Mouse (Mus musculus) kidney, postnatal 14 days (tissue): ENCODE results near the gene Elavl4.

Source experiments
- DNase-seq: peaks from one replicate; pipeline ENCODE4 v3.0.0; 2022; ENCODE audit warnings: mixed read lengths

Elavl4 gene

DNA sequence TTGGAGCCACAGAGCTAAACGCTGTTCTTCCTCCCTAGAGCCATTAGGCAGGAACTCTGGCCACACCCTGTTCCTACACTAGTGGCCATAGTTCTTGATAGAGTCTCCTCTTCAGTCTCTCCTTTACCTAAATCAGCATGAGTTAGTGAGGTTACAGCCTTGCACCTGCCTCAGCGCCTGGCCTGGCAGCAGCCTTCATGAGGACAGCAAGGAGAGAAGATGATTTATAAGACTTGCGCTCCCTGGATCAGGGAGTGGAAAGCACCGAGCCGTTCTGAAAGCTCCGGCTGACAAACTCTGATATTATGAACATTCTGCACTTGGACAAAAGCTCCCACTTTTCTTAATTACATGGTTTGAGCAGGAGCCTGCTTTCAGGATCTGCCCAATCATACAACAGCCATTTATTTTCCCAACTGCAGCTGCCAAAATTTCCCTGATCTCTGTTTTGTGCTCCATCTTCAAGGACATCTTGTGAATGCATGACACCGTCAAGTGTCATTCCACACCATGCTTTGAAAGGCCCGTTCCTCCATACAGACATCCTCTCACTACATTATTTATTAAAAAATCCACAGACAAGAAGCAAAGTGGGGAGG is 87.3 kb downstream of the Elavl4 start:
- DNase-seq = no peak

DNA sequence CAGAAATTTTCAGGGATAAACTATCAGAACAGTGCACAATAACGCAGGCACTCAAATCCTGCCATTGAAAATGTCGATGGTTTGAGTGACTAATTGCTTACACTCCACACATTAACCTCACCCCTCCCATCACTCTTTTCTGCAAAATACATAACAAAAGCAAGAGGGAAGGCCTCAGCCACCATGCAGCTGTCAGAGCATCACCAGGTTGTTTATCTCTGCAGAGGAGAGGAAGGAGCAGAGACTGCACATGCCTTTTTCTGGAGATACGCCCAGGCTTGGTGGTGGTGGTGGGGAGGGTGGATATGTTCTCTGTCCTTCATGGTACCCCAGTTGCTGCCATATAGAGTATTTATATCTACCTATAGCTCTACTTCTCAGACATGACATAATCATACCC is 94.3 kb downstream of the Elavl4 start:
- no peak for DNase-seq

DNA sequence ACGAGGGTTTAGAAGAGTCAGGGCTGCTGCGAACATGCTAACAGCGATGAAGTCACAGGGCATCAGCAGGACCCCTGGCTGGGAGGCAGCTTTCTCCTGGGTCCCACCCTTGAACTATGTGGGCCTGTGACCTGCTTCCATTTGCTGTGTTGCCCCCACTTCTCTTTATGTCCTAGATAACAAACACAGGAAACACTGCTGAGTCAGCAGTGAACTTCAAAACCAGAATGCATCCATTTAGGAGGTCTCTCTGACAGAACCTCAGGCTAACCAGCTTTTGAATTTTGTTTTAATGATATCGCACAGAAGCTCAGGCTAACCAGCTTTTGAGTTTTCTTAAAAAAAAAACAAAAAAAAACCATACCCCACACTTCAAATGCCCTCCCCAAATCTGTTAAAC is 96.1 kb downstream of the Elavl4 start:
- DNase-seq = no peak

DNA sequence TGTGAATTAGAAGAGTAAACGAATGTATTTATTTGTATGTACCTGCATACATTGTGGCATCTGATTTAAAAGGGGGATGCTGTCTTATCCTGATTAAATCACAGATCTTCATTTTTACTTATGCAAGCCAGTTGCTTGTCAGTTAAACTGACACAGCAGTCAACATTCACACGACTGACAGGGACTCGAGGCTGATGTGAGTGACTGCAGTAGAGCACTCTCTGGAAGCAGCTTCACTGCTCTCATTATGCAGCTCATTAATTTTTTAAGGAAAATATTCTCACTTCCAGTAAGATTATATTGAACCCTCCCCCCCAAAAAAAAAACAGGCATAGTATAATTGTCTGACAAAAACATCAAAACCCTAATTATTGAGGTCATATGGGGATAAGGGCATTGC is 101.7 kb downstream of the Elavl4 start:
- no peak for DNase-seq

DNA sequence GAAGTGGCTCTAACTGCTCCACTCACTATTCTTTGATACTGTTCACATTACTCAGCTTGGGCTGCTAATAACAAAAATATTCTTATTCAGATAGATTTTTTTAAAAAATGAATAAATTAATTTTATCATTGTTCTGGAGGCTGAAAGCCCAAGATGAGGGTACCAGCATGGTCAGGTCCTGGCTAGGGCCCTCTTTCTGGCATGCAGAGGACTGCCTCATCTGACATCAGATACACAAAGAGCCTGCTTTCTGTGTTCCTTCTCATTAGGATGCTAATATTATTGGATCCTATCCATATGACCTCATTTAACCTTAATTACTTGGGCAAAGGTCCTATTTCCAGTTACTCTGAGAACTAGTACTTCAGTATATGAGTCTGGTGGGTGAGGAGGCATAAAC is 108.8 kb downstream of the Elavl4 start:
- no peak for DNase-seq

DNA sequence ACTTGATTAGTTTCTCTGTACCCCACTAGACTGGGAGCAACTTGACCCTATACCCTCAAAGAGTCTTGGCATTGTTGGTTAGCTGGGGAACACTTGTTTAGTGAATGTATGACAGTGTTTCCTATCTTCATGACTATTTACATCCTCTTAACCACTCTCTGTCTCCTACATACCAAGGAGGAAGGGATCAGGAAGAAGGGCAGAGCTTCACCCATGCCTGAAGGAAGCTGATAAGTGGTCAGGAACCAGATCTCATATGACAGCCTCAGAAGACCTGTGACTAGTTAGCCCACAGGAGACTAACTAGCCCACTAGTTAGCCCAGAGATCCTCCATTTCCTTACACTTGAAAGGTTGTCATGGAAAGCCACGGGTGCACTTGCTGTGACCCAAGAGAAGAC is 117.2 kb downstream of the Elavl4 start:
- DNase-seq = no peak

DNA sequence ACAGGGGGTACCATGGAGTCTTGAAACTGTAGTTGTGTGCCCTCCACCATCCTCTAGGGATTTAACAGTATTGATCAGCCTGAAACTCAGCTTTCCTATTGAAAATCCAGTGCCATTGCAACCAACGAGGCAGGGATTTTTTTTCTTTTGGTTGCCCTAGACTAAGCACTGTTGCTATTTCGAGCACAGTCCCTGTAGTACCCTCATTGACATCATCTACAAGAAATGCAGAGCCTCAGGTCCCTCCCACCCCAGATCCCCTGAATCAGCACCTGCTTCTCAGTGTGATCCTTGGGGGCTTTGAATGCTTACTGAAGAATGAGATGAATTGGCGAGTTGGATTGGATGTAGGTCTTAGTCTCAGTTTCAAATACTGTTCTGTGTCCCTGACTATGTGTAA is 119.4 kb downstream of the Elavl4 start:
- DNase-seq = no peak

DNA sequence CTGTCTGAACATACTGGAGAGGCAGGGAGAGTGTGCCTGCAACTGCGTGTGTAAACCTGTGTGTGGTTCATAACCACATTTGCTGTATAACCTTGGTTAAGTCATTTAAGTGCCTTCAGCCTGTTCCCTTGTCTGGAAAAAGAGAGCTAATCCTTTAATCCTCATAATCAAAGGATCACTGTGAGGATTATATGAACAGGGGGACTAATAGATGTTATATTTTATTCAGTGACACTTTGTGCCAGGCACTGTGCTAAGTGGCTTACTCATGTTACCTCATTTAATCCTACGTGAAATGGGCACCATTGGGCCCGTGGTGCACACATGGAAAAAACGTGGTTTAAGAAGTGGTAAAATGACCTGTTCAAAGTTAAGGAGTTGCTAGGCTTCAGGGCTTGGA is 119.9 kb downstream of the Elavl4 start:
- no peak for DNase-seq

DNA sequence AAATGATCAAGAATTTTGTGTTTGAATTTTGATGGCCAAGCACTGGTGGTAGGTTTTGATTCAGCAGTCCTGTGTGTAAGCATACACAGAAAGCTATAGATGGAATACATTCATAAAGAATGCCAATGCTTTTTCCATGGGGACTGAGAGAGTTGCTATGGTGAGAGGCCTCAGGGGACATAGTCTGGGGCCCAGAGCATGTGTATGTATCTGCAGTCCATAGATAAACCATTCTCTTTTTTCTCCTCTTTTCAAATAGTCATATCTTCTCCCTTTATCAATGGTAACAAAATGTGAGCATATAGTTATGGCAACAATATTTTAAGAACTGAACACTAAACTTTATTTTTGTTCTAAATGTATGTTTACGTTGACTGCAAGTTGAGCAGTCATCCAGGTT is 122.1 kb downstream of the Elavl4 start:
- DNase-seq = no peak

DNA sequence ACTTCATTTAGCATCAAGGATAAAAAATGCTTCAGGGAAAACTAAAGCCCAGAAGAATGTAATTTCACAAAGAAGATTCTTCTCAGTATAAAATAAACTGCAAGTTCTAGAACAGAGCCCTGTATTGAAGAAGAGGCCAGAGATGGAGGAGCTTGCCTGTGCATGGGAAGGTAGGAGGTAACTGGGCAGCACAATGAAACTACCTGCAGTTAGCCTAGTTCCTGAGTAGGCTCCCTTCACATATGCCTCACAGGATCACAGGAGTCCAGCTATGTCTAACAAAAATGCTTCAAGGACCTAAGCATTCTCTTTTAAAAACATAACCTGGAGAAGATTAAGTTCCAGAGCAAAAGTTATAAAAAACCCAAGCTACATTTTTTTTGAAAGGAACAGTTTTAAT is 122.5 kb downstream of the Elavl4 start:
- no peak for DNase-seq

DNA sequence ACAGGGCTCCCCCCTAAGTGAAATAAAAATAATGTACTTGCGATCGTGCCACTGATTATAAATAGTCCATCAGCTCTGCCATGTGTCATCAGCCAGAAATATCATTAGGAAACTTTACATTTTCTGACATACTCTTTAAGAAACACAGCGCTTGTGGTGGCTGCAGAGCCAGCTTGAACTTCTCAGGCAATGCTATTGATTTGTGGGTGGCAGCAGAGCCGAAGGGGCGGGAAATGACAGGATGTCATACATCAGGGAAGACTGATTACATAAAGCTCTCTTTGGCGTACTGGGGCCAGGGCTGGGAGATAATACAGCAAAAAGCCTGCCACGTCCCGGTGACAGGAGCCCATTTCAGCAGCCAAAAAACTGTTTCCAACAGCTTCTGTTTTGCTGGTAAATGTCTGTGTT is 124.1 kb downstream of the Elavl4 start:
- DNase-seq = no peak

DNA sequence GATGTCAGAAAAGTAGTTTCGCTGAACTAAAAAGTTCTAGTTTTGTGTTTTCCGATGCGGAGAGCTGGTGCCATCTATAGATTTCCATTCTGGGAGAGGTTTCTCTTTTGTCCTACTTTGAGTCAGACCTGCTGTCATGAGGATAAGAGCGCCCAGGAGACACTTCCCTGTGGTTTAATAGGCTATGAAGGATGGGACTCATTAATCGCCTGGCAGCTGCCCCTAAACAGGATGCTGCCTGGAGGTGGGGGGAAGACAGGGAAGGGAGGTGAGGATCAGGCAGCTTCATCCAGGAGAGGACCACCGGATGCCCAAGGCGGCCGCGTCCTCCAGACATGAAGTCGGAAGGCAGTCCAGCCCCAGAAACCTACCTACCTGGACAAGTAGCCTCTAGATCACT is 126.2 kb downstream of the Elavl4 start:
- DNase-seq = no peak

DNA sequence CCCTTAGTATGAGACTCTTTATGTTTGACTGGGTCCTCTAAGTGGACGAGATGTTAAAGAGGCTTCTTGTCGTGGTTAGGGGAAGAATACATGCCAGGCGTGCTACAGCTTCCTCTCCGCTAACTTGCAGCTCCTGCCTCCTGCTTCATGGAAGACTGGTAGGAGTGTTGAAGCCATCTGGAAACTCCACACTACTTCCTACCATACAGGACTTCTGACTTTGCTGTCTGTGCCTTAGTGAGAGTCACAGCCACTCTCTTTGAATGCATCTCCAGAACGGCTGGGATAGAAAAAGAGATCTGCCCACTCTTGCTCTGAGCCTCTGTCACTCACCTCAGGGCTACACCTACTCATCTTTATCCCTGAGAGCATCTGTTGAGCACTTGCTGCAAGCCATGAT is 132.9 kb downstream of the Elavl4 start:
- DNase-seq = no peak

DNA sequence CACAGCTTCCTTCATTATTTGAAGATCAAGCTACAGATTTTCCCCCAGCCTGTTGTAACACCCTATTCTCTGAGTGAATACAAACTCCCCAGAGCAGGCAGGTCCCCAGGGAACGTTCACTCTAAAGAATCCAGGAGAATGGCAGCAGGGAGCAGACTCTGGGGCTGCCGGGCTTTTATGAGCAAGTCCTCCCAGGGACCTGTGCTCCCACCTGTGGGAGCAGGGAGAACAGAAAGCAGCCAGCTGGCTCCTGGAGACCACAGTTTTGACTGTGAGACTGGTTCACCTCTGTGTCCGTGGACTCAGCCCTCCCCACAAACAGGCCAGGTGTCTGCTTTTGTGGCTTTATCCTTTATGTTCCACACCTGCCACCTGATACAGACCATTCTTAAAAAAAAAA is 134.2 kb downstream of the Elavl4 start:
- no peak for DNase-seq

DNA sequence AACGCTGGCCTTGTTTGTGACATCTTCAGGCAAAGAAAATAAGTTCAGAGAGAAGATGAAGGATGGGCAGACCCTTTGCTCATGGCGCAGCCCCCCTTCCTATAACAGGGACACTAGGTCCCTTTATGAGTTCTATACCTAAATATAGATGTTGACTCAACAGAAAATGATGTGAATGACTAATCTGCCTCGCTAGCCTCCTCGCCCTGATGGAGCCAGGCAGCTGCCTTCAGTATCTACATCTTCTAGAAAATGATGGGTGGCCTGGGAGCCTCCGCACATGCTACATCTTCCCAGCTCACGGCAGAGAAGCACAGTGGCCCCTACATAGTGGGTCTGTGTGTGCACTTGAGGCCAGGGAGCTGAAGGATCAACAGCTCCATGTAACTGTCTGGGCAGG is 137.2 kb downstream of the Elavl4 start:
- DNase-seq = no peak

DNA sequence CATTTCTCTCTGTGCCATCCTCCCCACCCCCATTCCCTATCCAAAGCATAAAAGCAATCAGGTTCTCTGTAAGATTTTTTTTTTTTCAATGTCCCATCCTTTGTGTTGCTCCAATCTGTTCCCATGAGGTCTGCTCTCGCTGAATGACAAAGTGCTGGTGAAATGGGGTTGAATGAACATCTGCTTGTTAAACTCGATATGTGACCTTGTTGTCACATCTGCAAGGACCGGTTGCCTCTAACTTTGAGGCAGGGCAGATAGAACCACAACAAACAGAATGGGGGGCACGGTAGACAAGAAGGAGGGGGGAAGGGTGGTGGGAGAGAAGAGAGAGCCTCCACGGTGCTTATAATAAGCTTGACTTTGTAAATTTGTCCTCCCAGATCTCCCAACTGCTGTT is 138.0 kb downstream of the Elavl4 start:
- DNase-seq = no peak

DNA sequence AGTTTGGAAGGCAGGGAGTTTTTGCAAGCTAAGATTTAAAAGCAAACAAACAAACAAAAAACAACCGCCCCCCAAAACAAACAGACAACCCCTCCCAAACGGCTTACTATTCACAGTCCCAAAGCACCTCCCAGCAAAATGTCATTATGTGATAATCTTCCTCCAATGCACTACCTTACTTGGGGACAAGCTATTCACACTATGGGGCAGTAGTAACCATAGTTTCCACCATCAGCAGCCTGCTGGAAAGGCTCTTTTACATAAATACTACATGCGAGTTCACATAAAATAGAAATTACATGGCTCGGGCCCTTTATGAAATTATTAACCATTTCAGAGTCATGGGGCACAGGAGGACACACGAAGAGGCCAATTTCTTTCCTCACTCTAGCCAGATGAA is 141.5 kb downstream of the Elavl4 start:
- DNase-seq = no peak

DNA sequence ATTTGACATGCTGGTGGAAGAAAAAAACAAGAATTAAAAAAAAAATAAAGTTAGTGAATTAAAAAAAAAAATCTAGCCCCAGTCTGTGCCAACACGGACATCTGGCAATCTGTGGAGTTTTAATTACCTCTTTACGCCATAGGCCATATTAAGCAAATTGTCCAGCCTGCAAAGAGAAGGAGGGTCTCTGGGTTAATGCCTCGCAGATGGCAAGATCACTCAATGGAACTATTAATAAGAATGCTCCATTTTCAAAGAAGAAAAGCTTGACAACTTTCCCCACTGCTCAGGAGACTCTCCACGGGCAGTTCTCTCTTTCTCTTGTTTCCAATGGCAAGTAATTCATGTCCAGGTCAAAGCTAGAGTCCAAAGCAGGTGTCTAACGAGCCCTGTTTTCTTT is 142.1 kb downstream of the Elavl4 start:
- DNase-seq = no peak

DNA sequence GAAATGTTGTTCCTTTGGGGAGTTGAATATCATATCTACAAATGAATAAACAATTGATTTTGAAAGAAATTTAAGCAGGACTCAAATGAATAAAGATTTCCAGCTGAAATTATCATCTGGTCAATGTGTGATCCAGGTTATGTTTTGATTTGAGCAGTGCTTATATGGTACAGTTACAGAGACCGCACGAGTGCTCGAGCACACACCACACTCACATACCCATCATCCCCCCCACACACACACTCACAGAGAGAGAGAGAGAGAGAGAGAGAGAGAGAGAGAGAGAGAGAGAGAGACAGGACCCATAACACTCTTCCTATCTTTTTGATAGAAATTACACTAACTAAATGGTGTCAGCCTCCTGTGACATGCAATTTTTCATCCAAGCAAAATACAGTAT is 150.0 kb downstream of the Elavl4 start:
- no peak for DNase-seq

DNA sequence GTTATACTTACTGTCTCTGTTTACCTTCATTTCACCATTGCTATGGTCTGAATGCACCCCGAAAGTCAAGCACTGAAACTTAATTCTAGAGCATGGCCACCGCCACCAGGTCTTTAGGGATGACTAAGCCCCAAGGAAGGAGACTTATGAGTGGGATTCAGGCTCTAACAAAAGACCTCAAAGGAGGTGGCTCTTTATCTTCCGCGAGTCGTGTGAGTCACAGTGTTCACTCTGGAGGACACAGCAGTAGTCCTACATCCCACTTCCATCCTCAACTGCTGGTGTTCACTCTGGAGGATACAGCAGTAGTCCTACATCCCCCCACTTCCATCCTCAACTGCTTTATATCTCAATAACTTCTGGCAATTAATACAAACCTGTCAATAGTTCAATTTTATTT is 151.8 kb downstream of the Elavl4 start:
- DNase-seq = no peak

DNA sequence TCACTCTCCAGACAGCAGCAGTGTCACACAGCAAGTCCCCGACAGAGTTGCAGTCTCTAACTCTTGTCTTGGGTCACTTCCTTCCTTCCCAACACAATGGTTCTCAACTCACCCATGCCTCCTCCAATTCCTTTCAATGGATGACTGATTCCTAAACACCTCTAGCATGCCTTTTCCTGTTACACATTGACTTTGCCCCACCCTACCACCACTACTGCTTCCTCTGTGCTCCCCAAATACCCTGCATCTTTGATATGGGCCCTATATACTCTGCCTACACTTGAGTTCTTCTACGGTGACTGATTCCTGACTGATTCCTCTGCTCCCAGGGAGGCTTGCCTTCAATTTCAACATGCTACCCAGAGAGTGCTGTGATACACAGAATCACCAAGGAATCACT is 153.1 kb downstream of the Elavl4 start:
- no peak for DNase-seq

DNA sequence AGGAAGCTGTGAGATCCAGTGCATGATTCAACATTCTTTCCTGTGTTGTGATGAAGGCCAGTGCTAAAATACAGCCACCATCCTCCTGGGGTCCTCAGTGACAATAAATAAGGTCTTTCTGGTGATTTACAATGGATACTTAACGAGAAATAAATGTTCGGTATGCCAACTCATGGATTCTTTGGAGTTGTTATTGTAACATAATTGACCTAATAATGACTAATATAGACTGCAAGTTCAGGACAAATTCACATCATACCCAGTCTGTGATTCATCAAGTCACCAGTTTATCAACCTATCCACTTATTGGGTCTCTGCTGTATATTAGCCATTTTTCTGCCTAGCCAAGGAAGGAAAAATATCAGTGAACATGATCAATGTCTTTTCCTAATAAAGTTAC is 174.4 kb downstream of the Elavl4 start:
- no peak for DNase-seq

DNA sequence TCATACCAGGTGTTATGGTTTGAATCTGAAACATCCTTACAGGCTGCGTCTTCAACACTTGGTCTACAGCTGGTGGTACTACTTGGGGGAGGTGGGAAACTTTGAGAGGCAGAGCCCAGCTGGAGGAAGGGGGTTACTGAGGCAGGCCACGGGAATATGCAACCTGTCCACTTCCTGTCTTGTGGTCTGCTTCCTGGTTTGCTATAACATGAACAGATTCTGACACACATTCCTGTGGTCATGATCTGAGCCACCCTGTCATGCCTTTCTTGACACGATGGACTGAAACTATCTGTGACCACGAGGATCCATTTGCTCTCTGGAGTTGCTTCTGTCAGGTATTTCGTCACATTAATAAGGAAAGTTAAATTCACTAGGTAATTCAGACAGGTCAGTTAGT is 179.7 kb downstream of the Elavl4 start:
- no peak for DNase-seq

DNA sequence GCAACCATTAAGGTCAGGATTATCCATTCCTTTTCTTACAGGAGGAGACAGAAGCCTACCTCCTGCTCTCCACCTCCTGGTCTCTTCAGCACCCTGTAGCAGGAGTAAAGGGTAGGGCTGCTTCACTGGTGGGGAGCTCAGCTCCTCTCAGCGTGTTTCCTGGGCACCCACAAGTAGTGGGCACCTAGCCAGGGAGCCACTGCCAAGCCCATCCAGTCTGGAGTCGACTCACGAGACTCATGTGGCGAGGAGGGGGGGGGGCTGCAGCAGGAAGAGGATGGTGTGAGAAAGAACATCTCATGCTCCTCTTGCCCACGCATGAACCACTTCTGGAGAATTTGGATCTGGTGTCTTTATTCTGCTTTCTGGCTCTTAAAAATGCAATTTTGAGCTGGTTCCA is 186.5 kb downstream of the Elavl4 start:
- no peak for DNase-seq

DNA sequence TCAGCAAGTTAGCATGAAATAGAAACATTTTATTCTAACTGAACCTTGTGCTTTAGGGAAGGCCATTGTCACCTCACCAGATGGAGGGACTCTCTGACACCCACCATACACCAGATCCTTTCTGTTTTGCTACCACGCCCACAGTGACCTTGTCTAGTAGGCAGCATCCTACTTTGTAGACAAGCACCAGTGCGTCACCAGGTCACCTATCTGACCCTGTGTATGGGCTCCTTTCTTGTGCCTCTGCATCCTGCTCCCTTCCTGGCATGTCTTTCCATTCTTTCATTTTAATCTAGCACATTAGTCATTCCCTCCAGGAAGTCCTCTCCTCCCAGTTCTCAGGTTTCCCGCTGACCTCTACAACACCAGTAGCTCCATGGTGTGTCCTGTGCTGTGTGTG is 190.1 kb downstream of the Elavl4 start:
- DNase-seq = no peak
